Mouse (Mus musculus) stomach, embryonic 15.5 days (tissue): ENCODE results near the gene Ehbp1l1. TPM values are rescaled to one million over a fixed set of nuclear protein-coding genes. Genes with fewer than 3 reads are reported as not detected.
"Not testable (repeated sequence)": the region's sequence is repeated elsewhere in the genome, so short reads cannot be mapped to it uniquely, and the experiment has no call there.

Source experiments
- ATAC-seq: fragments of 200-750 bp; cut with Nextera tagmentation; 2 replicates; pipeline ENCODE4 v1.8.0; 2017; ENCODE audit warnings: low read depth, moderate number of reproducible peaks, moderate TSS enrichment; ENCODE audit not compliant: insufficient read depth, low FRiP score
- H3K27ac ChIP-seq: fragments of 300-500 bp; sonication (generic); 2 replicates; pipeline ENCODE4 v1.5.1; 2015; ENCODE audit warnings: mild to moderate bottlenecking, inconsistent platforms
- H3K27me3 ChIP-seq: fragments of 300-500 bp; sonication (generic); replicated peaks from 2 replicates; pipeline ENCODE4 v1.6.1; 2015; ENCODE audit warnings: inconsistent platforms
- H3K36me3 ChIP-seq: fragments of 300-500 bp; sonication (generic); 2 replicates; pipeline ENCODE4 v1.6.1; 2015; ENCODE audit warnings: inconsistent platforms
- H3K4me1 ChIP-seq: fragments of 300-500 bp; sonication (generic); 2 replicates; pipeline ENCODE4 v1.6.1; 2015; ENCODE audit warnings: inconsistent platforms
- H3K4me2 ChIP-seq: fragments of 300-500 bp; sonication (generic); 2 replicates; pipeline ENCODE4 v1.6.1; 2015; ENCODE audit warnings: mild to moderate bottlenecking, inconsistent platforms
- H3K4me3 ChIP-seq: fragments of 300-500 bp; sonication (generic); replicated peaks from 2 replicates; pipeline ENCODE4 v1.5.1; 2015; ENCODE audit warnings: inconsistent platforms
- H3K9ac ChIP-seq: fragments of 300-500 bp; sonication (generic); 2 replicates; pipeline ENCODE4 v1.6.1; 2015; ENCODE audit warnings: inconsistent platforms
- H3K9me3 ChIP-seq: fragments of 300-500 bp; sonication (generic); 2 replicates; pipeline ENCODE4 v1.6.1; 2016; ENCODE audit warnings: inconsistent platforms
- WGBS: fragments of 180-500 bp; shearing (Covaris S2); methylation state at CpG from one replicate; pipeline ENCODE4 v1.1.7; 2015; 5-methylcytosine and 5-hydroxymethylcytosine counted together
- polyA plus RNA-seq: library from polyadenylated mRNA; unstranded; fragments of >200 nt; fragmentation: Nextera tagmentation; extraction: Ambion mirVana; gene quantifications from 2 replicates; pipeline ENCODE4 v1.2.1, GENCODE M21; 2015

Ehbp1l1 gene
- polyA plus RNA-seq, 1 experiment from 2014 or later, result 50.0 TPM

DNA sequence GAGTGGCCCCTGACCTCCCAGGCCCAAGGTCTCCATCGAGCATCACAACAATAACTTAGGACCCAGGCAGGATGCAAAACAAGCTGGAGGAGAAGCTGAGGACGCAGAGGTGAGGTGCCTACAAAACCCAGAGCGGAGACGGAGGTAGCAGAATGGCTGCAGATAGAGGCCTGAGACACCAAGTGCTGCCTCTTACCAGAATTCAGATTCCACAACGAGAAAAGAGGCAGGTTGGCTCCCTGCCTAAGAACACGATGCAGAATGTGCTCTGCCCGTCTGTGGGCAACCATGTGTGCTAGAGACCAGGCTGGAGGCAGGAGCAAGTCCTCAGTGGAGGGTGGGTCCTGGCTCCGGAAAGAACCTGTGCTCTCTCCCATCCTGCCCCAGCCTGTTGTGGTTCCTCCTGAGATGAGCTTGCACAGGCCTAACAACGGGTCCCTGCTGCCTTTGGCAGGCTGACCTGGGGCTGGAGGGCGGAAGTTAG lies 33.2 kb downstream of the Ehbp1l1 start:
- H3K4me1 ChIP-seq, result peaks cover 52% of the 10 kb centered on the region
- no peak for ATAC-seq
- H3K9ac ChIP-seq, result no peak overlapping the region
- H3K4me3 ChIP-seq, result peak overlapping the region; percentile 97
- H3K9me3 ChIP-seq, result no peaks in the 10 kb centered on the region
- peak overlapping the region; percentile 95 for H3K27ac ChIP-seq
- H3K4me2 ChIP-seq, result peak overlapping the region; percentile 99
- peaks cover 49% of the 10 kb centered on the region for H3K36me3 ChIP-seq
- WGBS, result 65% methylated on average over 10 of the region's 10 CpGs
- H3K27me3 ChIP-seq, result no peaks in the 10 kb centered on the region

DNA sequence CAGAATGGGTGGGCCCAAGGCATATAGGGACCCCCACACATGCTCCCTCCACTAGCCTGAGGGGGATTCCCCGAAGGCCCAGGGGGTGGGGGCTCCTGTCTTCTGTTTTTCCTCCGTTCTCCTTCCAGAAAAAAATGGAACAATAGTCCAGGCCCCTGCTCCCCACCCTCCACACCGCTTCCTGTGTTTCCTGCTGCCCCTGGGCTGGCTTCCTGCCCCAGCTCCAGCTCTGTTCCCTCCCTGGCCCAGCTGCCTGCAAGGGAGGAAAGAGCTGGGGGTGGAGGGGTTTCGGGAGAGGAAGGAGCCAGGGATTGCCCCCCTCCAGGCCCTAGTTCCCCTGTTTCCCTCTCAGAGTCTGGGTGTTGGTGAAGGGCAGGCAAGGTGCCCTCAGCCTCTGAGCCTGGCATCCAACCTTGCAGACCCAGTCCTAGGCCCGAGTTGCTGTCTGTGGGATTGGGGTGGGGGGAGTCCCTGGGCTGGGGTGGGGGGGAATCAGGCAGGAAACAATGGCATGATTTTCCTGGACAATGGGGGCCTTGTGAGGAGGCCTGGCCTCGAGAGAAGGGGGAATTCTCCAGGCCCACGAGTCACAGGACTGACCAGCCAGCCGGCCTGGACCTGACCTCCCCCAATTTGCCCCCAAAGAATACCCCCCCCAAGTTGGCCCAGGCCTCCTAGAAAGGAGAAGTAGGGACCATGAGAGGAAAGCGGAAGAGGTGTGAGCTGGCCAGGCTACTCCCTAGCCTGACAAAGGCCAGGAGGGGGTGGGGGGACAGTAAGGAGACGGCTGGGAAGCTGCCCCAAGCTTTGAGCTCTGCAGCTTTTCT lies 33.8 kb downstream of the Ehbp1l1 start:
- Histone ChIP-seq H3K36me3 (peaks cover 43% of the 10 kb centered on the region), H3K4me1 (peaks cover 59% of the 10 kb centered on the region), H3K9me3 (no peaks in the 10 kb centered on the region)

DNA sequence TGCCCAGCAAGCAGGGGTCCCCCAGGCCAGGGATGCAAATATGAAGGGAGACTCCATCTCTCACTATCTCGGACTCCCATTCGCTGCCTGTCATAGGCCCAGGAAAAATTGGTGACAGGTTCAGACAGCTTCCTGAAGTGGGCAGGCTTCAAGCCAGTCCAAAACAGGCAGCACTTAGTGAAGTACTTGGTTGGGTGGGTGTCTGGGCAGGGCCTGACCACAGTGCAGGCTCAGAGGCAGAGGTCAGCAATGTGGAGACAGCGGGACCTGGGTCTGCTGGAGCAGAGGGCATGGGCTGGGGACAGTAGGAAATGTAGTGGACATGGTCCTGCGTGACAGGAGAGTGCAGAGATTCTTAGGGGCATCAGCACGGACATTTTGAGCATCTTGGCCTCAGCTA lies 34.5 kb downstream of the Ehbp1l1 start:
- H3K9me3 ChIP-seq, result no peaks in the 10 kb centered on the region
- H3K9ac ChIP-seq, result peak overlapping the region; percentile 70
- H3K4me1 ChIP-seq, result peaks cover 62% of the 10 kb centered on the region
- WGBS, result 63% methylated on average over 5 of the region's 5 CpGs
- H3K27ac ChIP-seq, result peak overlapping the region; percentile 95
- H3K4me2 ChIP-seq, result peak overlapping the region; percentile 99
- H3K4me3 ChIP-seq, result peak overlapping the region; percentile 97
- no peak for ATAC-seq
- peaks cover 36% of the 10 kb centered on the region for H3K36me3 ChIP-seq
- no peaks in the 10 kb centered on the region for H3K27me3 ChIP-seq

More for the DNA sequence above, 33.8 kb downstream of the Ehbp1l1 start:
- Histone ChIP-seq H3K4me3 (peak overlapping the region; percentile 97), H3K27me3 (no peaks in the 10 kb centered on the region), H3K9ac (peak overlapping the region; percentile 29; the same call in 1 of the 2 replicates), H3K27ac (peak overlapping the region; percentile 95), H3K4me2 (peak overlapping the region; percentile 99)
- no peak for ATAC-seq
- whole genome bisulfite sequencing, result 54% methylated on average over 10 of the region's 10 CpGs

DNA sequence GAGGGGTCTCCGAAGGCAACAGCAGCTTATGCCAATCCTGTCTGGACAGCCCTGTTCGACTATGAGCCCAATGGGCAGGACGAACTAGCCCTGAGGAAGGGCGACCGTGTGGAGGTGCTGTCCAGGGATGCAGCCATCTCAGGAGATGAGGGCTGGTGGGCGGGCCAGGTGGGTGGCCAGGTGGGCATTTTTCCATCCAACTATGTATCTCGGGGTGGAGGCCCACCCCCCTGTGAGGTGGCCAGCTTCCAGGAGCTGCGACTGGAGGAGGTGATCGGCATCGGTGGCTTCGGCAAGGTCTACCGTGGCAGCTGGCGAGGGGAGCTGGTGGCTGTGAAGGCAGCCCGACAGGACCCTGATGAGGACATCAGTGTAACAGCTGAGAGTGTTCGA lies 35.8 kb downstream of the Ehbp1l1 start:
- Histone ChIP-seq H3K4me2 (peak overlapping the region; percentile 99), H3K27ac (peak overlapping the region; percentile 95), H3K27me3 (no peaks in the 10 kb centered on the region), H3K9me3 (no peaks in the 10 kb centered on the region), H3K36me3 (peaks cover 34% of the 10 kb centered on the region), H3K4me3 (peak overlapping the region; percentile 97), H3K9ac (peak overlapping the region; percentile 70), H3K4me1 (peaks cover 51% of the 10 kb centered on the region)
- ATAC-seq, result no peak
- WGBS, result 51% methylated on average over 15 of the region's 15 CpGs

DNA sequence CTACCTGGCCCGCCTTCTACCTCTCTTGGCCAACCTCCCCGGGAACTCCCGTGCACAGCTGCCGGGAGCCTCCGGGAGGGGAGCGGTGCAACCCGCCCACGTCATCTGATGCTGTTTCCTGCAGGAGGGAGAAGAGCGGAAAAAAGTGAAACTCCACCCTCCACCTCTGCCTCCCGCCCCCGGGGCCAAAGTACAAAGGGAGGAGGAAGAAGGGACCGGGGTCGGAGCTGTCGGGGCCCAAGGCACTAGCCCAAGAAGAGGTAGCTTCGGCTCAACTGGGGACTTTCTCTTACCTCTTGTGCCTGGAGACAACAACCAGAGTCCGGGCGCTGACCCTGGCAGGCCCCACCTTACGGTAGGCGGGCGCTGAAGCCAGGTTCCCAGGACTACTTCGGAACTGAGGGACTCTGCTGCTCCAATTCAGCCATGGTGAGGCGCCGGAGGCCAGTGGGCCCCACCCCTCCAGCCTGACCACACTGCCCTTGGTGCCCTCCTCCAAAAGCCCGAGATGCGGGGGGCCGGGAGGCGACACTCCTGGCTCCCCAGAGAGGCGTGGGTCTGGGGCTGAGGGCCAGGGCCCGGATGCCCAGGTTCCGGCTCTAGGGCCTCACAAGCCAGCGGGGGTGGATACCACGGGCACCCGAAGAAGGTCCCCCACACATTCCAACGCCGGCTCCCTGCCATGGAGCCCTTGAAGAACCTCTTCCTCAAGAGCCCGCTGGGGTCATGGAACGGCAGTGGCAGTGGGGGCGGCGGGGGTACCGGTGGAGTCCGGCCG lies 36.4 kb downstream of the Ehbp1l1 start:
- WGBS, result 4% methylated on average over 42 of the region's 42 CpGs
- Histone ChIP-seq H3K4me1 (peaks cover 51% of the 10 kb centered on the region), H3K9me3 (no peaks in the 10 kb centered on the region), H3K27ac (peak overlapping the region; percentile 95), H3K36me3 (peaks cover 34% of the 10 kb centered on the region), H3K9ac (peak overlapping the region; percentile 70), H3K4me3 (peak overlapping the region; percentile 97), H3K27me3 (no peaks in the 10 kb centered on the region), H3K4me2 (peak overlapping the region; percentile 99)
- ATAC-seq, result peak; percentile 77

DNA sequence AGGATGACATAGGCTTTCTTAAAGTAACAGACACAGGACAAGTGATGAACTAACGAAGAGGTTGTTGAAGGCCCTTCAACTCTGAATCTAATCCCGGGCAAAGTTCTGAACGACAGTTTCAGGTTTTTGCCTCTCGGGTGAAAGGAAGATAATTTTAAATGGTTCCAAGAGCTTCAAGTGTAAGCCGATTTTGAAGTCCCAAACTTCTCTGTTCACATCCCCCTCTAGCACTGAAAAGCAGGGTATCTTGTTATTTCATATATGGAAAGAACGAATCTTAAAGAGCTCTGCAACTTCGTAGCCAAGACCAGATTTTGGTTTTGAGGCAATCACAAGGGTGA lies 37.1 kb downstream of the Ehbp1l1 start:
- H3K4me1 ChIP-seq, result peaks cover 49% of the 10 kb centered on the region
- peak overlapping the region; percentile 97 for H3K4me3 ChIP-seq
- H3K27ac ChIP-seq, result peak overlapping the region; percentile 95
- no peak for ATAC-seq
- peaks cover 34% of the 10 kb centered on the region for H3K36me3 ChIP-seq
- H3K27me3 ChIP-seq, result no peaks in the 10 kb centered on the region
- WGBS, result under 1% methylated on average over 7 of the region's 7 CpGs
- H3K4me2 ChIP-seq, result peak overlapping the region; percentile 99
- no peaks in the 10 kb centered on the region for H3K9me3 ChIP-seq
- peak overlapping the region; percentile 70 for H3K9ac ChIP-seq

DNA sequence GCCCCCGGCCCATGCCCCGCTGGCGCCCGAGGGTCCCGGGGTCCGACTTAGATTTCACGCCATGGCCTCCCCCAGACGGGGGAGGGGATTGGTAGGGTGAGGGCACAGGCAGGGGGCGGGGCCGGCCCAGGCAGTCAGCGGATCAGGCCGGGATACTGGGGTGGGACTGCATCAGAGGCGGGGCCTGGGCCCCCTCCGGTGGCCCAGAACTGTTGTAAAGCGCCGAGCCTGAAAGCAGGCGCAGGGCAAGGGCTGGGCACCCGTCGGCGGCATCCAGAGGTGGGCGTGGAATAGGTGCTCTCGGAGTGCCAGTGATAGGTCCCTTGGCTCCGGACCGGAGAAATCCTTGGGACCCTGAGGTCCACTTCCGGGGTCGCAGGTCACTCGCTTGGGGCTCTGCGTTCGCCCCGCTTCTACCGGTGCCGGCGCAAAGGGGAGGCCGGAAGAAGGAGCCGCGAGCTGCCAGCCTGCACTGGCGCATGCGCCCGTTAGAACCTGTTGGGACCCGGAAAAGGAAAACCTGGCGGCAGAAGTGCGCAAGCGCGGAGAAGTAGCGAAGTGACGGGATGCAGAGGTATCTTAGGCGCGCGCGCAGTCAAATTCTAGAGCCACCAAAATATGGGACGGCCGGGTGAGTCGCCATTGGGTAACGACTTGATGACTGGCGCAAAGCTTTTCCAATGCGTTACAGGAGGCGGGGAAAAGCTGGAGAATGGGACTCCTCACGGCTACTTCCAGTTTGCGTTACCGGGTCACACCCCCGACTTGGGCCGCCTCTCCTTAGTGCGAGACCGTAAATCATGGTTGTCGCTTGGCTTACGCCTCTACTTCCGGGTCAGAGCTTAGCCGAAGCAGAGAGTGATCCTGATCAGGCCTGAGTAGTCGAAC lies 37.7 kb downstream of the Ehbp1l1 start, which contains the start of the genes Map3k11 and Pcnx3:
Gene Map3k11, plus strand, starts transcription at position 543 of the 888 bp plus-strand sequence.
Gene Pcnx3, minus strand, starts transcription at position 709 of the 888 bp plus-strand sequence.
- Histone ChIP-seq H3K9me3 (no peaks in the 10 kb centered on the region), H3K4me1 (peaks cover 45% of the 10 kb centered on the region), H3K4me2 (peak within 1 kb of the TSS; percentile 99), H3K4me3 (peak within 1 kb of the TSS; percentile 97), H3K9ac (peak within 1 kb of the TSS; percentile 85), H3K36me3 (peaks cover 34% of the 10 kb centered on the region), H3K27me3 (no peaks in the 10 kb centered on the region), H3K27ac (peak within 1 kb of the TSS; percentile 95)
- peak; percentile 90 for ATAC-seq
- WGBS, result under 1% methylated on average over 67 of the region's 69 CpGs

DNA sequence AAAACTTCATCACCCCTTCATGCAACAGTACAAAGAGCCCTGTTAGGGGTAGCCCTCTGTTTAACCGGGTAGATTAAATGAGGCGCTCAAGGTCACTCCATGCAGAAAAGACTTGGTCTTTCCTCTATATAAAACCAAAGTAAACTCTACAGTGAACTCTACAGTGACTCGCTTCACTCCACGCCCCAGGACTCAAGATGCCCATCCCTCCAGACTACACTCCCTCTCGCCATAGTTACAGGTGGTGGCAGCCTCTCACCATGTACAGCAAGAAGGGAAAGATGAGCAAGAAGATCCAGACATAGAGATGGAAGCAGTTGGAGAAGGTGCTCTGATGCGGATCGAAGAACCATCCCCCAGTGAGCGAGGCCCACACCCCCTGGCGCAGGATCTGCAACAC lies 38.4 kb downstream of the Ehbp1l1 start:
- Histone ChIP-seq H3K4me3 (peak overlapping the region; percentile 97), H3K4me2 (peak overlapping the region; percentile 99), H3K9ac (peak overlapping the region; percentile 85), H3K27ac (peak overlapping the region; percentile 95), H3K9me3 (no peaks in the 10 kb centered on the region), H3K36me3 (peaks cover 36% of the 10 kb centered on the region), H3K27me3 (no peaks in the 10 kb centered on the region), H3K4me1 (peaks cover 38% of the 10 kb centered on the region)
- WGBS, result 21% methylated on average over 9 of the region's 9 CpGs
- ATAC-seq, result no peak

DNA sequence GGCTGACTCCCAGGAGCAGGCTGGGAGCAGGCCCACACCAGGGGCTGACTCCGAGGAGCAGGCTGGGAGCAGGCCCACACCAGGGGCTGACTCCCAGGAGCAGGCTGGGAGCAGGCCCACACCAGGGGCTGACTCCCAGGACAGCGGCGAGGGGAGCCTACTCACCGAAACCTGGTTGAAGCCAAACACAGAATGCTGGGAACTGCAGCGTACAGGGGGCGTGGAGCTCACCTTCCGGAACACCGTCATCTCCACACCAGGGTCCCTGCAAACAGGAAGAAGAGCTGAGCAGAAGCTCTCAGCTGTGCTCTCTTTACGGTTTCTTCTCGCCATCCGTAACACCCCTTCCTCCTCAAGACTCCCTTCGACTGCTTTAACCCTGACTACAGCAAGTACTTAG lies 39.2 kb downstream of the Ehbp1l1 start:
- ATAC-seq, H3K27ac ChIP-seq, H3K4me2 ChIP-seq, H3K9ac ChIP-seq, H3K9me3 ChIP-seq, H3K27me3 ChIP-seq: not testable (repeated sequence)
- Histone ChIP-seq H3K4me3 (peak overlapping the region; percentile 97; the same call in 1 of the 2 replicates), H3K4me1 (peaks cover 31% of the 10 kb centered on the region), H3K36me3 (peaks cover 40% of the 10 kb centered on the region)
- WGBS, result 91% methylated on average over 12 of the region's 12 CpGs

DNA sequence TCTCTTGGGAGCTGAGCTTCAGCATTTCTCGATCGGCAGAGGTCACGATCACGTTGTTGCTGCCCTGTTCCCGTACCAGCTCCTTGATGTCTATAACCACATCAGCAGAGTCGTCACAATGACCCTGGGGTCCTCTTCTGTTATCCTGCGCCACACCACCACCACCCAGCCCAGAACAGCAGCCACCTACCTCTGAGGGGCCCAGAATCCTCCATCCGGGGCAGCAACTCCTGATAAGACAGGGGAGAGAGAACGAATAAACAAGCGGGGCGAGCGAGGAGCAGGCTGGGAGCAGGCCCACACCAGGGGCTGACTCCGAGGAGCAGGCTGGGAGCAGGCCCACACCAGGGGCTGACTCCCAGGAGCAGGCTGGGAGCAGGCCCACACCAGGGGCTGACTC lies 39.7 kb downstream of the Ehbp1l1 start:
- peaks cover 25% of the 10 kb centered on the region for H3K4me1 ChIP-seq
- 71% methylated on average over 13 of the region's 13 CpGs for WGBS
- no peak overlapping the region for H3K4me2 ChIP-seq
- no peaks in the 10 kb centered on the region for H3K27me3 ChIP-seq
- no peak overlapping the region for H3K4me3 ChIP-seq
- no peak overlapping the region for H3K9ac ChIP-seq
- peaks cover 45% of the 10 kb centered on the region for H3K36me3 ChIP-seq
- H3K9me3 ChIP-seq, result no peaks in the 10 kb centered on the region
- no peak overlapping the region for H3K27ac ChIP-seq
- no peak for ATAC-seq

DNA sequence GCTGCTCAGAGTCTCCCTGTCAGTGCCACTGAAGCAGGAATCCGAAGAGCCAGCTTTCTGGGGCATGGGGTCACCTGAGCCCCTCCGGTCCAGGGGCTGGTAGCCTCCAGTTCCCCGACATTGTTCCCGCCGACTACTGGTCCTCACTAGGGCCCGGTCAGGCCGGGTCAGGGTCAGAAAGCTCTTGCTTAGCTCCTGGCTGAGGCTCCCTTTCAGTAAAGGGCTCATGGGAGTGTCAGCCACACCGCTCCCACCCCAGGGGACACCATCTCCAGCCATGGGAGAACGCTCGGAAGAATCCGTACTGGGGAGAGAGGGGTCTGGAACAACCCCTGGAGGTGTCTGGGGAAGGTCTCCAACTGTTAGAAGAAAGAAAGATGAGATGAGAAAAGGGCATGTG lies 40.3 kb downstream of the Ehbp1l1 start:
- 91% methylated on average over 11 of the region's 11 CpGs for WGBS
- H3K9ac ChIP-seq, result no peak overlapping the region
- H3K4me3 ChIP-seq, result no peak overlapping the region
- H3K9me3 ChIP-seq, result no peaks in the 10 kb centered on the region
- no peak overlapping the region for H3K27ac ChIP-seq
- H3K27me3 ChIP-seq, result no peaks in the 10 kb centered on the region
- H3K36me3 ChIP-seq, result peaks cover 46% of the 10 kb centered on the region
- H3K4me1 ChIP-seq, result peaks cover 20% of the 10 kb centered on the region
- H3K4me2 ChIP-seq, result no peak overlapping the region
- no peak for ATAC-seq
